Mouse (Mus musculus) neural tube, embryonic 15.5 days (tissue): Measurements from ENCODE around the gene Pacsin1. TPM values are rescaled to one million over a fixed set of nuclear protein-coding genes. Genes with fewer than 3 reads are reported as not detected.
A peak's percentile ranks its signal among the peaks of the same experiment; 100 is the strongest.
"Not testable (repeated sequence)": the region's sequence is repeated elsewhere in the genome, so short reads cannot be mapped to it uniquely, and the experiment has no call there.

Experiments
- ATAC-seq: fragments of 200-750 bp; cut with Nextera tagmentation; 2 replicates; pipeline ENCODE4 v1.8.0; 2017; ENCODE audit warnings: mild to moderate bottlenecking, moderate TSS enrichment, moderate library complexity; ENCODE audit not compliant: low FRiP score
- H3K27ac ChIP-seq: fragments of 300-500 bp; sonication (generic); replicated peaks from 2 replicates; pipeline ENCODE4 v1.5.1; 2015; ENCODE audit warnings: mild to moderate bottlenecking, inconsistent platforms
- H3K27me3 ChIP-seq: fragments of 300-500 bp; sonication (generic); replicated peaks from 2 replicates; pipeline ENCODE4 v1.6.1; 2015; ENCODE audit warnings: inconsistent platforms
- H3K36me3 ChIP-seq: fragments of 300-500 bp; sonication (generic); 2 replicates; pipeline ENCODE4 v1.6.1; 2015; ENCODE audit warnings: inconsistent platforms
- H3K4me1 ChIP-seq: fragments of 300-500 bp; sonication (generic); 2 replicates; pipeline ENCODE4 v1.6.1; 2015; ENCODE audit warnings: inconsistent platforms
- H3K4me2 ChIP-seq: fragments of 300-500 bp; sonication (generic); 2 replicates; pipeline ENCODE4 v1.6.1; 2015; ENCODE audit warnings: inconsistent platforms, mild to moderate bottlenecking, moderate library complexity
- H3K4me3 ChIP-seq: fragments of 300-500 bp; sonication (generic); replicated peaks from 2 replicates; pipeline ENCODE4 v1.5.1; 2015; ENCODE audit warnings: mild to moderate bottlenecking, inconsistent platforms
- H3K9ac ChIP-seq: fragments of 300-500 bp; sonication (generic); replicated peaks from 2 replicates; pipeline ENCODE4 v1.6.1; 2015; ENCODE audit warnings: mild to moderate bottlenecking, inconsistent platforms
- H3K9me3 ChIP-seq: fragments of 300-500 bp; sonication (generic); replicated peaks from 2 replicates; pipeline ENCODE4 v1.6.1; 2016; ENCODE audit warnings: inconsistent platforms
- WGBS: fragments of 180-500 bp; shearing (Covaris S2); methylation state at CpG from one replicate; pipeline ENCODE4 v1.1.7; 2015; ENCODE audit warnings: mixed read lengths; 5-methylcytosine and 5-hydroxymethylcytosine counted together
- polyA plus RNA-seq: library from polyadenylated mRNA; unstranded; fragments of >200 nt; fragmentation: Nextera tagmentation; extraction: Ambion mirVana; gene quantifications from 2 replicates; pipeline ENCODE4 v1.2.1, GENCODE M21; 2015

Gene Pacsin1
- polyA plus RNA-seq, 1 experiment from 2014 or later, result 66.7 TPM

DNA sequence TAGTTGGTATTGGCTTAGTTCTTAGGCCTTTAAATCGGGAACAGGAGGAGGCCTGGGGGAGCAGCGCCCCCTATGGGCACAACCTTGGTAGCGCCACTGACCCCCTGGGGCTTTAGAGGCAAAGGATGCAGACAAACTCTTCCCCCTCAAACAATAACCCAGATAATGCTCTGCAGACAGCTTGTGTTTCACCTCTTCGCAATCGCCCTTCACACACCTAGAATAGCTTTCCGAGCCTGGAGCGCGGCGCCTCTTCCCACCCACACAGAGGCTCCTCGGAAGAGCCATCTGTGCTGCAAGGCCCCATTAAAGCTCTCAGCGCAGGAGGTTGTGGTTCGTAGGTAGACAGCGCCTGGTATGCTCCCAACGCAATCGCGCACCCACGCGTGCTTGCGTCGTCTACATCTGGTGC is 16.4 kb upstream of the Pacsin1 start:
- no peak for ATAC-seq
- no peak overlapping the region for H3K4me2 ChIP-seq
- H3K4me3 ChIP-seq, result no peak overlapping the region
- H3K4me1 ChIP-seq, result peaks cover 29% of the 10 kb centered on the region
- H3K27ac ChIP-seq, result no peak overlapping the region
- no peaks in the 10 kb centered on the region for H3K27me3 ChIP-seq
- H3K36me3 ChIP-seq, result no peaks in the 10 kb centered on the region
- WGBS, result 86% methylated on average over 20 of the region's 20 CpGs
- H3K9me3 ChIP-seq, result no peaks in the 10 kb centered on the region
- no peak overlapping the region for H3K9ac ChIP-seq

DNA sequence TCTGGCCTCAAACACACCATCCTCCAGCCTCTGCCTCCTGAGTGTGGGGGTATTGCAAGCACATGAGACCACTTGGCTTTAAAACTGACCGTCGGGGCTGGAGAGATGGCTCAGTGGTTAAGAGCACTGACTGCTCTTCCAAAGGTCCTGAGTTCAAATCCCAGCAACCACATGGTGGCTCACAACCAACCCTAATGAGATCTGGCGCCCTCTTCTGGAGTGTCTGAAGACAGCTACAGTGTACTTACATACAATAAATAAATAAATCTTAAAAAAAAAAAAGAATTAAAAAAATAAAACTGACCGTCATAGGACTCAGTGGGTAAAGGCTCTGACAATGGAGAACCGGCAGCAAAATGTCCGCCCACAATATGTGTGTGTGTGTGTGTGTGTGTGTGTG is 15.5 kb upstream of the Pacsin1 start:
- 93% methylated on average over 6 of the region's 6 CpGs for WGBS
- not testable (repeated sequence) for H3K4me3 ChIP-seq, H3K4me2 ChIP-seq, ATAC-seq, H3K9ac ChIP-seq, H3K27me3 ChIP-seq, H3K36me3 ChIP-seq, H3K9me3 ChIP-seq, H3K27ac ChIP-seq
- H3K4me1 ChIP-seq, result peaks cover 22% of the 10 kb centered on the region

DNA sequence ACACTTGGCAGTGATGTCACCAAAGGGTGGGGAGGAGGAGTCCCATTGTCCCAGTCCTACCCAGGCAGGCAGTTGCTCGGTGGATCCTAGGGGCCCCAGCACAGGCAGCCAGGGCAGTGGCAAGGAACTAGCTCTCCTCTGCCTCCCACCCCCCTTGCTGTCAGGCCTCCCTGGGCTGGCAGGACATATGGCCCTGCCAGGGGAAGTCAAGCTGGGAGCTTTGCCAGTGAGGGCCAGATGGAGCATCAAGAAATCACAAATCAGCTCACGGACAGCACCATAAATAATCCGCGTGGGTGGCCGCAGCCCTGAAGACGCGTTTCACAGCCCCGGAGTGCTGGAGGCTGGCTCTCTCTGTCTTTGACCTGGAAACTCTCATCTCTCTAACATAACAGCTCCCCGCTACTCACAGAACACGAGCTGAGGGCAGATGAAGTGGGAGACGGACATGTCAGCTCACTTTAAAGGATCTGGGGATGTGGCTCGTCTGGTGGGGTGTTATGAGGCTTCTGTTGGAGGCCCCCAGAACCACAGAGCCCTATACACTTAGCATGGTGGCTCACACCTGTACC is 12.7 kb upstream of the Pacsin1 start:
- H3K27ac ChIP-seq, result peak overlapping the region; percentile 80
- no peaks in the 10 kb centered on the region for H3K36me3 ChIP-seq
- H3K27me3 ChIP-seq, result no peaks in the 10 kb centered on the region
- H3K4me2 ChIP-seq, result peak overlapping the region; percentile 35
- H3K9ac ChIP-seq, result peak overlapping the region; percentile 1; the same call in 1 of the 2 replicates
- peaks cover 11% of the 10 kb centered on the region for H3K4me1 ChIP-seq
- no peaks in the 10 kb centered on the region for H3K9me3 ChIP-seq
- 3% methylated on average over 12 of the region's 12 CpGs for WGBS
- peak; percentile 86 for ATAC-seq
- H3K4me3 ChIP-seq, result no peak overlapping the region

DNA sequence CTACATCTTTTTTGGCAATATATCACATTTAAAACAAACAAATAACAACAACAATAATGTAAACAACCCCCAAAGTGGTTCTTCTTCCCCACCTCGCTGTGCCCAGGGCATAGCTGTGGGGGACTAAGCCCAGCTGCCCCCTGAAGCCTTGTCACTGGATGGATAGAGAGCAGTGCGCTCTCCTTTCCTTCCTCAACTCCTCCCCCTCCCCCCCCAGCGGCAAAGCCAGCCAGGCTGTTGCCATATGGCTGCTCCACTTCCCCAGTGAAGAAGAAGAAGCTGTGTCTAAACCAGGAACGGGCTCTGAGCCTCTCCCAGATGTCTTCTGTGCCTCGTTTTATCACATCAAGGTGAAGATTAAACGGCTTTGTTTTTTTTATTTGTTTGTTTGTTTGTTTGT is 12.2 kb upstream of the Pacsin1 start:
- Histone ChIP-seq H3K4me1 (peaks cover 11% of the 10 kb centered on the region), H3K27me3 (no peaks in the 10 kb centered on the region), H3K9ac (no peak overlapping the region; the same call in 1 of the 2 replicates), H3K4me3 (no peak overlapping the region), H3K9me3 (no peaks in the 10 kb centered on the region), H3K27ac (peak overlapping the region; percentile 80), H3K36me3 (no peaks in the 10 kb centered on the region), H3K4me2 (peak overlapping the region; percentile 35)
- 24% methylated on average over 6 of the region's 6 CpGs for WGBS
- peak; percentile 45; the same call in 1 of the 2 replicates for ATAC-seq

DNA sequence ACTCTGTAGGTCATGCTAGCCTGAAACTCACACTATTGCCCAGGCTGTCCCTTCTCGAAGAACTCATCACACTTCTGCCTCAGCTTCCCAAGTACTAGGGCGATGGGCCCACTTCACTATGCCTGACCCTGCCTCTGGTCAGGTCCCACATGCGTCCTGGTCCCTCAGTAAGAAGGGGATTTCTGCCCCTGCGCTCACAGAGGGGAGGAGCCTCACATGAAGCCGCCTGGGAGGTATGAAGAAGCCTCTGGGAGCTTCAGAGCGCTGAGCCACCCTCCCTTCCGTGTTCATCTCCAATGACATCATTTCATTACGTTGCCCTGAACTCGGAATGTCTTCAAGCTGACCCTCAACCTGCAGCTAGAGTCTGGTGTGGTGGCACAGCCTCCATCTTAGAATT is 11.6 kb upstream of the Pacsin1 start:
- Histone ChIP-seq H3K9me3 (no peaks in the 10 kb centered on the region), H3K9ac (no peak overlapping the region), H3K4me2 (no peak overlapping the region), H3K4me3 (no peak overlapping the region), H3K27ac (no peak overlapping the region), H3K4me1 (peaks cover 11% of the 10 kb centered on the region), H3K27me3 (no peaks in the 10 kb centered on the region), H3K36me3 (no peaks in the 10 kb centered on the region)
- 91% methylated on average over 9 of the region's 9 CpGs for WGBS
- ATAC-seq, result no peak

DNA sequence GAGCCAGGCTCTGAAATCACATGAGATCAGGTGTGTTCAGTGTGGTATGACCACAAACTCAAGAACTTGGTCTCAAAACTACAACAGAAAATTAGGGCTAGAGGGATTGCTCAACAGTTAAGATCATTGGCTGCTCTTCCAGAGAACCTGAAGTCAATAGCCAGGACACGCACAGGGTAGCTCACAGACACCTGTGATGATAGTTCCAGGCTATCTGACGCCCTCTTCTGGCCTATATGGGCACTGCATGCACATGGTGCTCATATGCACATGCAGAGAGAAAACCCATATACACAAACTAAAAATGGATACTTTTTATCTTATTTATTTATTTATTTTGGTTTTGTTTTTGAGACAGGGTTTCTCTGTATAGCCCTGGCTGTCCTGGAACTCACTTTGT is 10.7 kb upstream of the Pacsin1 start:
- no peaks in the 10 kb centered on the region for H3K36me3 ChIP-seq
- H3K4me1 ChIP-seq, result peaks cover 11% of the 10 kb centered on the region
- H3K27me3 ChIP-seq, result no peaks in the 10 kb centered on the region
- H3K27ac ChIP-seq, result no peak overlapping the region
- H3K4me3 ChIP-seq, result no peak overlapping the region
- no peak overlapping the region for H3K9ac ChIP-seq
- WGBS, result 50% methylated on average over 2 of the region's 2 CpGs
- no peak for ATAC-seq
- no peak overlapping the region for H3K4me2 ChIP-seq
- H3K9me3 ChIP-seq, result no peaks in the 10 kb centered on the region

DNA sequence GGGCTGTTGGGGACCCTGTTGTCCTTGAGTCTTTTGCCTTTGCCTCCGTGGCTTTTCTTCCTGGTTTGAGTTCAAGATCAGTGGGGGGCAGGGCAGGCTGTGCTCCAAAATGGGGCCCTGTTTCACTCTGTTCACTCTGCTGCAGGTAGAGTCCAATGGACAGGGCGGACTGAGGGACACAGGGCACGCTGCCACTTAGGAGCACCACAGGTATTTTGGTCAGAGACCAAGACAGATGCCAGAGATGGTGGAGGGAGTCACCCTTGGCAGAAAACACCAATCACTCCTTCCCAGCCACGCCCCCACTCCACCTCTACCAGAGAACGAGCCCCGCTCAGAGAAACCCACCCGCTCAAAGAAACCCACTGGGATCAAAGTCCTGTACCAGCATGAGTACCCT is 9.5 kb upstream of the Pacsin1 start:
- ATAC-seq, result no peak
- Histone ChIP-seq H3K4me1 (peaks cover 11% of the 10 kb centered on the region), H3K4me2 (no peak overlapping the region), H3K9ac (no peak overlapping the region), H3K9me3 (no peaks in the 10 kb centered on the region), H3K4me3 (no peak overlapping the region), H3K27me3 (no peaks in the 10 kb centered on the region), H3K27ac (no peak overlapping the region), H3K36me3 (no peaks in the 10 kb centered on the region)
- WGBS, result 43% methylated on average over 7 of the region's 7 CpGs

DNA sequence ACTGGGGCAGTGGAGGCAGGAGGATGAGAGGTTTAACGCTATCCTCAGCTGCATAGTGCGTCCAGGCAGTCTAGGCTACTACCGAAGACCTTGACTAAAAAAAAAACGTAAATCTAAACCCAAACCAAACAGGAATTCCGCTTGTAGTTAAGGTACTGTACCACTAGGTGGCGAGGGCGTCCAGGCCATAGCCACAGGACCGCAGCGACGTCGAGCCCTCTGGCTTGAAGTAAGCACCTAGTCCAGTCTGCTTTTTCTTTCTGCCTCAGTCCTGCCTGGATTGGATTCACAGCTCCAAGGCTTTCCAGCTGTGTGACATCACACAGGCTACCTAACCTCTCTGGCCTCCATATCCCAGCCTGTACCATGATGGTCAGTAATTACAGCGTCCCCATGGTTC is 5.1 kb upstream of the Pacsin1 start:
- Histone ChIP-seq H3K36me3 (no peaks in the 10 kb centered on the region), H3K4me3 (no peak overlapping the region), H3K4me1 (peaks cover 5% of the 10 kb centered on the region), H3K9me3 (no peaks in the 10 kb centered on the region), H3K4me2 (no peak overlapping the region), H3K27me3 (no peaks in the 10 kb centered on the region), H3K9ac (no peak overlapping the region), H3K27ac (no peak overlapping the region)
- WGBS, result 10% methylated on average over 12 of the region's 12 CpGs
- ATAC-seq, result no peak

DNA sequence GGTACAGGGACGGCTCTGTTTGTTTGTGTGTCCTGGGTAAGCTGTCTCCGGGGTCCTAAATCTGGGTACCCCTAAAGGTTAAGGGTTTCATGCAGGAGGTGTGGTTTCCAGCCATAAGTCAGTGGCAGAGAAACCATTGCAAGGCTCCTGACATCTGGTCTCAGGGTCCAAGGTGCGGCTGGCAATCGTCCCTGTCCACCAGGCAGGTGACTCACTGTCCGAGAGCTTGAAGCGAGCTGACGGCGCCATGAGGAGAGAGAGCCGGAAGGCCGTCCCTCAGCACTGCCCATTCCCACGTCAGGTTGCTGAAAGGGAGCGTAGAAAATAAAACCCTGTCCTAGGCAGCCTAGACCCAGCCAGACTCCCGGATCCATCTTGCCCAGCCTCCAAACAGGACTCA is 4.7 kb upstream of the Pacsin1 start:
- H3K27ac ChIP-seq, result no peak overlapping the region
- peaks cover 7% of the 10 kb centered on the region for H3K4me1 ChIP-seq
- 85% methylated on average over 13 of the region's 13 CpGs for WGBS
- H3K4me3 ChIP-seq, result no peak overlapping the region
- no peaks in the 10 kb centered on the region for H3K27me3 ChIP-seq
- ATAC-seq, result no peak
- H3K9ac ChIP-seq, result no peak overlapping the region
- H3K36me3 ChIP-seq, result no peaks in the 10 kb centered on the region
- H3K9me3 ChIP-seq, result no peaks in the 10 kb centered on the region
- no peak overlapping the region for H3K4me2 ChIP-seq

DNA sequence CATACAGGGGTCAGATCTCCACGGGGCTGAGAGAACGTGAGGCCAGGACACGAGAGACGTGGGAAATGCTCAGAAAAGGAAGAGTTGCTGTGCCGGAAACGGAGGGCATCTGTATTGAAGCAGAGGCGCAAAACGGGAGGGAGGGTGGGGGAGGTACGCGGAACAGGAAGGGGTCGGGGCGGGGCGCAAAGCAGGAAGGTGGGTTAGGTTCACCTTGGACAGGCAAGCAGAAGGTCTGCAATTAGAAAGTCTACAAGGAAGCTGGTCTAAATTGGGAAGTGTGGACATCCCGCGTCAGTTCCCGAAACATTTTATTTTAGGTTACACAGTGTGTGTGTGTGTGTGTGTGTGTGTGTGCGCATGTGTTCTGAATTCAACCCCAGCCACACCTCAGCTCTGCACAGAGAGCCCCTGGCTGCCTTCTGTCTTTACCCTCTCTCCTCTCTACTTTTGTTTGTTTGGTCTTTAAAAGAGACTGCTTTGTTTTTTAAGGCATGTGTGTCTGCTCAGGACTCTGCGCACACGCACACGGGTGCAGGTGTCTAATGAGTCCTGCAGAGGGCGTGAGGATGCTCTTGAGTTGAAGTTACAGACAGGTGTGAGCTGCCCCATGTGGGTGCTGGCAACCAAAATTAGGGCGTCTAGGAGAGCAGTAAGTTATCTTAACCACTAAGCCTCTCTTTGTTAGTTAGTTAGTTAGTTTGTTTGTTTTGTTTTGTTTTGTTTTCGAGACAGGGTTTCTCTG is 3.1 kb upstream of the Pacsin1 start:
- Histone ChIP-seq H3K27me3 (no peaks in the 10 kb centered on the region), H3K4me3 (no peak overlapping the region), H3K9me3 (no peaks in the 10 kb centered on the region), H3K4me1 (peaks cover 23% of the 10 kb centered on the region), H3K9ac (no peak overlapping the region), H3K27ac (no peak overlapping the region), H3K4me2 (no peak overlapping the region), H3K36me3 (no peaks in the 10 kb centered on the region)
- ATAC-seq, result no peak
- 85% methylated on average over 23 of the region's 23 CpGs for WGBS

DNA sequence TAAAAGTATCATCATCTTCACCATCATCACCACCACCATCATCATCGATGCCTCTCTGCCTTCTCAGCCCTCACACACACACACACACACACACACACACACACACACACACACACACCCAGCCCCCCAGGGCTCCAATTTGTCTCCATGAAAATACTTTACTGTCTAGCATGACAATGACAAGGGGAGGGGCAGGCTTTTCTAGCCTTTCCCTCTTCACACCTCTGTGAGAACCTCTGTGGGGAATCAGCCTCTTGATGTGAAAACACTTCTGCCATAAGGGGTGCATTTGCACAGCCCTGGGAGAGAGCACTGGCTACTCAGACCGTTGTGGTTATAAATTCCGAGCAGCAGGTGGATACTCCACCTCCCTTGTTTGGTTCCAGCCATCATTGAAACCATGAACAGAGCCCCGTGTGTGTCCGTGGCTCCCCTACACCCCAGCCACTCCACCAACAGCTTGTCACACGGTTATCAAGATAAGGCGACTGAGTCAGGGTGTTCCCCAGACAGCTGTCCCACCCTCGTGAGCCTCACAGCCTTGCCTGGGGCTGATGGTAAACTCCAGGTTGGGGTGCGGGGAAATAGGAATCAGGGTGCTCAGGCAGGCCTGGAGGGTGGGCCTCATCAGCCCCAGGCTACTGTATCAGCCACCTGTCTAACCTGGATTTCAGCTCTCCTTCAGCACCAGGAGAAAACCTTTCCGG is 1.9 kb upstream of the Pacsin1 start:
- WGBS, result 59% methylated on average over 10 of the region's 10 CpGs
- H3K4me1 ChIP-seq, result peaks cover 29% of the 10 kb centered on the region
- no peak for ATAC-seq
- no peaks in the 10 kb centered on the region for H3K9me3 ChIP-seq
- H3K4me3 ChIP-seq, result no peak overlapping the region
- no peaks in the 10 kb centered on the region for H3K27me3 ChIP-seq
- no peaks in the 10 kb centered on the region for H3K36me3 ChIP-seq
- no peak overlapping the region for H3K9ac ChIP-seq
- no peak overlapping the region for H3K27ac ChIP-seq
- H3K4me2 ChIP-seq, result no peak overlapping the region

DNA sequence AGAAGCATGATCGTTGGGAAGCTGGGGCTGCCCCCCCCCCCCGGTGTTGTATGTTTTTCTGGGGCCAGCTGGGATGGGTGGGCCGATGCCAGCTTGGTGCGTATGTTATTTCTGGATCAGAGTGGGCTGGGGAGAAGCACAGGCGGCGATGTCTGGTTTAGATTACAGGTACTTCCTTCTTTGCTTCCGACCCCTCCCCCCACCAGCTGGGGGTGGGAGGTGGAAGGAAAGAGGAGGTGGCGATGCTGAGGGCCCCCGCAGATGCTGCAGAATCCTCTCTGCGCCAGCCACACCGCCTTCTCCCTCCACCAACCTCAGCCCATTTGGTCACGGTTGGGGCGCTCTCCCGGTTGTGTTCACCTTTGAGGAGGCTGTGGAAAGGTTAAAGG is 696 bp downstream of the Pacsin1 start:
- peak; percentile 25 for ATAC-seq

More for the DNA sequence above, 696 bp downstream of the Pacsin1 start:
- Histone ChIP-seq H3K27me3 (no peaks in the 10 kb centered on the region), H3K9me3 (no peaks in the 10 kb centered on the region), H3K4me2 (peak overlapping the region; percentile 73), H3K36me3 (no peaks in the 10 kb centered on the region), H3K4me3 (peak overlapping the region; percentile 69), H3K9ac (peak overlapping the region; percentile 81), H3K27ac (peak overlapping the region; percentile 77), H3K4me1 (peaks cover 29% of the 10 kb centered on the region)
- WGBS, result 3% methylated on average over 14 of the region's 14 CpGs
